Mouse (Mus musculus) gastrocnemius, postnatal 4 days (tissue): ENCODE measurements around the gene Pitpnc1. TPM values are rescaled to one million over a fixed set of nuclear protein-coding genes. Genes with fewer than 3 reads are reported as not detected.

ENCODE experiments used
- DNase-seq, 2 experiments: peaks; one replicate each; pipeline ENCODE4 v3.0.0; 2021 to 2022; ENCODE audit warnings: low spot score in 2 of 2, mixed read lengths in 2 of 2
- total RNA-seq, 2 experiments: library from RNA; stranded (reverse); gene quantifications; 2 replicates each; pipeline ENCODE4 v1.2.3; 2021

The Pitpnc1 gene
- total RNA-seq, 2 experiments from 2014 or later, result 53.0 to 58.2 TPM

GRCm38 (mm10) chr11:107332905-107333304 is 137.6 kb downstream of the Pitpnc1 start:
- no peak for DNase-seq

- DNase-seq, result no peak
Observed at GRCm38 (mm10) chr11:107332332-107332731, 138.2 kb downstream of the Pitpnc1 start.

GRCm38 (mm10) chr11:107331425-107331824 is 139.1 kb downstream of the Pitpnc1 start:
- DNase-seq, result no peak

- DNase-seq, result peak in 1 of 2 experiments; percentile 17
Observed at GRCm38 (mm10) chr11:107327326-107327725, 143.2 kb downstream of the Pitpnc1 start.

GRCm38 (mm10) chr11:107325739-107326725 is 144.5 kb downstream of the Pitpnc1 start:
- DNase-seq, result peak in 1 of 2 experiments; percentile 24

- no peak for DNase-seq
Observed at GRCm38 (mm10) chr11:107325226-107325625, 145.3 kb downstream of the Pitpnc1 start.

GRCm38 (mm10) chr11:107323173-107323572 is 147.3 kb downstream of the Pitpnc1 start:
- no peak for DNase-seq

- DNase-seq, result no peak
Observed at GRCm38 (mm10) chr11:107322226-107322625, 148.3 kb downstream of the Pitpnc1 start.

GRCm38 (mm10) chr11:107321819-107322218 is 148.7 kb downstream of the Pitpnc1 start:
- no peak for DNase-seq

GRCm38 (mm10) chr11:107319861-107320260 is 150.6 kb downstream of the Pitpnc1 start:
- no peak for DNase-seq

GRCm38 (mm10) chr11:107317653-107318281 is 152.7 kb downstream of the Pitpnc1 start:
- no peak for DNase-seq

- DNase-seq, result no peak
Observed at GRCm38 (mm10) chr11:107315475-107315874, 155.0 kb downstream of the Pitpnc1 start.

GRCm38 (mm10) chr11:107310338-107311121 is 160.0 kb downstream of the Pitpnc1 start:
- no peak for DNase-seq

GRCm38 (mm10) chr11:107306170-107306569 is 164.3 kb downstream of the Pitpnc1 start:
- no peak for DNase-seq

GRCm38 (mm10) chr11:107302141-107302540 is 168.4 kb downstream of the Pitpnc1 start:
- no peak for DNase-seq

GRCm38 (mm10) chr11:107300235-107300634 is 170.3 kb downstream of the Pitpnc1 start:
- DNase-seq, result no peak

GRCm38 (mm10) chr11:107299511-107300120 is 170.9 kb downstream of the Pitpnc1 start:
- no peak for DNase-seq

- DNase-seq, result no peak
Observed at GRCm38 (mm10) chr11:107296176-107296575, 174.3 kb downstream of the Pitpnc1 start.

- no peak for DNase-seq
Observed at GRCm38 (mm10) chr11:107292036-107292435, 178.5 kb downstream of the Pitpnc1 start.

- DNase-seq, result no peak
Observed at GRCm38 (mm10) chr11:107288186-107288563, 182.3 kb downstream of the Pitpnc1 start.
